Mouse (Mus musculus): Measurements from ENCODE around the gene Cyb561d1. TPM values are rescaled to one million over a fixed set of nuclear protein-coding genes. Genes with fewer than 3 reads are reported as not detected.
A peak's percentile ranks its signal among the peaks of the same experiment; 100 is the strongest.

Gene Cyb561d1
- polyA plus RNA-seq, 1 experiment from 2014 or later, result 3.0 TPM

GRCm38 (mm10) chr3:108206731-108207375 is 5.8 kb upstream of the Cyb561d1 start:
- Histone ChIP-seq H3K4me1 (ENCODE audit: control insufficient read depth, insufficient read depth, low read length) (peaks cover 11% of the 10 kb centered on the region), H3K27me3 (ENCODE audit: control insufficient read depth, insufficient read depth, low read length) (no peaks in the 10 kb centered on the region), H3K9me3 (ENCODE audit: control insufficient read depth, low read length) (no peaks in the 10 kb centered on the region), H3K9ac (ENCODE audit: low read length) (no peak overlapping the region), H3K36me3 (ENCODE audit: control insufficient read depth, insufficient read depth, low read length) (peaks cover 17% of the 10 kb centered on the region), H3K27ac (ENCODE audit: low read depth, low read length) (no peak overlapping the region), H3K4me3 (ENCODE audit: low read depth, low read length) (no peak overlapping the region), H3K4me2 (no peak overlapping the region)
- 94% methylated on average over 15 of the region's 15 CpGs for WGBS
- ATAC-seq (ENCODE audit: low FRiP score), result no peak
- no peak for DNase-seq (ENCODE audit: low spot score, missing footprints)

- Histone ChIP-seq H3K27me3 (ENCODE audit: control insufficient read depth, insufficient read depth, low read length) (no peaks in the 10 kb centered on the region), H3K4me2 (no peak overlapping the region), H3K9me3 (ENCODE audit: control insufficient read depth, low read length) (no peaks in the 10 kb centered on the region), H3K4me1 (ENCODE audit: control insufficient read depth, insufficient read depth, low read length) (peaks cover 17% of the 10 kb centered on the region), H3K27ac (ENCODE audit: low read depth, low read length) (no peak overlapping the region), H3K4me3 (ENCODE audit: low read depth, low read length) (no peak overlapping the region), H3K36me3 (ENCODE audit: control insufficient read depth, insufficient read depth, low read length) (peaks cover 17% of the 10 kb centered on the region), H3K9ac (ENCODE audit: low read length) (no peak overlapping the region)
- WGBS, result 86% methylated on average over 8 of the region's 8 CpGs
- DNase-seq (ENCODE audit: low spot score, missing footprints) (no peak), ATAC-seq (ENCODE audit: low FRiP score) (no peak)
Measured at GRCm38 (mm10) chr3:108205601-108206000, 4.6 kb upstream of the Cyb561d1 start.

- Histone ChIP-seq H3K36me3 (ENCODE audit: control insufficient read depth, insufficient read depth, low read length) (peaks cover 17% of the 10 kb centered on the region), H3K4me2 (no peak overlapping the region), H3K4me1 (ENCODE audit: control insufficient read depth, insufficient read depth, low read length) (peaks cover 20% of the 10 kb centered on the region), H3K27me3 (ENCODE audit: control insufficient read depth, insufficient read depth, low read length) (no peaks in the 10 kb centered on the region), H3K27ac (ENCODE audit: low read depth, low read length) (no peak overlapping the region), H3K4me3 (ENCODE audit: low read depth, low read length) (no peak overlapping the region), H3K9ac (ENCODE audit: low read length) (no peak overlapping the region), H3K9me3 (ENCODE audit: control insufficient read depth, low read length) (no peaks in the 10 kb centered on the region)
- WGBS, result 86% methylated on average over 11 of the region's 11 CpGs
- DNase-seq (ENCODE audit: low spot score, missing footprints) (no peak), ATAC-seq (ENCODE audit: low FRiP score) (no peak)
Measured at GRCm38 (mm10) chr3:108204470-108204869, 3.5 kb upstream of the Cyb561d1 start.

GRCm38 (mm10) chr3:108203621-108204325 is 2.8 kb upstream of the Cyb561d1 start:
- Histone ChIP-seq H3K9me3 (ENCODE audit: control insufficient read depth, low read length) (no peaks in the 10 kb centered on the region), H3K27ac (ENCODE audit: low read depth, low read length) (no peak overlapping the region), H3K4me2 (no peak overlapping the region), H3K4me3 (ENCODE audit: low read depth, low read length) (no peak overlapping the region), H3K36me3 (ENCODE audit: control insufficient read depth, insufficient read depth, low read length) (peaks cover 17% of the 10 kb centered on the region), H3K27me3 (ENCODE audit: control insufficient read depth, insufficient read depth, low read length) (no peaks in the 10 kb centered on the region), H3K4me1 (ENCODE audit: control insufficient read depth, insufficient read depth, low read length) (peaks cover 13% of the 10 kb centered on the region), H3K9ac (ENCODE audit: low read length) (no peak overlapping the region)
- 89% methylated on average over 11 of the region's 11 CpGs for WGBS
- ATAC-seq (ENCODE audit: low FRiP score), result no peak
- DNase-seq (ENCODE audit: low spot score, missing footprints), result peak; percentile 96

GRCm38 (mm10) chr3:108203212-108203611 is 2.2 kb upstream of the Cyb561d1 start:
- Histone ChIP-seq H3K27ac (ENCODE audit: low read depth, low read length) (no peak overlapping the region), H3K36me3 (ENCODE audit: control insufficient read depth, insufficient read depth, low read length) (peaks cover 17% of the 10 kb centered on the region), H3K4me3 (ENCODE audit: low read depth, low read length) (no peak overlapping the region), H3K27me3 (ENCODE audit: control insufficient read depth, insufficient read depth, low read length) (no peaks in the 10 kb centered on the region), H3K9ac (ENCODE audit: low read length) (no peak overlapping the region), H3K9me3 (ENCODE audit: control insufficient read depth, low read length) (no peaks in the 10 kb centered on the region), H3K4me2 (no peak overlapping the region), H3K4me1 (ENCODE audit: control insufficient read depth, insufficient read depth, low read length) (peaks cover 10% of the 10 kb centered on the region)
- ATAC-seq (ENCODE audit: low FRiP score) (no peak), DNase-seq (ENCODE audit: low spot score, missing footprints) (no peak)
- WGBS, result 95% methylated on average over 13 of the region's 13 CpGs

- H3K36me3 ChIP-seq (ENCODE audit: control insufficient read depth, insufficient read depth, low read length), result peaks cover 17% of the 10 kb centered on the region
- no peak overlapping the region for H3K4me3 ChIP-seq (ENCODE audit: low read depth, low read length)
- peaks cover 10% of the 10 kb centered on the region for H3K4me1 ChIP-seq (ENCODE audit: control insufficient read depth, insufficient read depth, low read length)
- H3K9me3 ChIP-seq (ENCODE audit: control insufficient read depth, low read length), result no peaks in the 10 kb centered on the region
- H3K9ac ChIP-seq (ENCODE audit: low read length), result no peak overlapping the region
- DNase-seq (ENCODE audit: low spot score, missing footprints) (no peak), ATAC-seq (ENCODE audit: low FRiP score) (no peak)
- no peak overlapping the region for H3K4me2 ChIP-seq
- H3K27ac ChIP-seq (ENCODE audit: low read depth, low read length), result no peak overlapping the region
- no peaks in the 10 kb centered on the region for H3K27me3 ChIP-seq (ENCODE audit: control insufficient read depth, insufficient read depth, low read length)
Measured at GRCm38 (mm10) chr3:108202506-108202905, 1.5 kb upstream of the Cyb561d1 start.

GRCm38 (mm10) chr3:108199231-108199630 is 1.8 kb downstream of the Cyb561d1 start:
- Histone ChIP-seq H3K27ac (ENCODE audit: low read depth, low read length) (no peak overlapping the region), H3K4me1 (ENCODE audit: control insufficient read depth, insufficient read depth, low read length) (peaks cover 17% of the 10 kb centered on the region), H3K4me3 (ENCODE audit: low read depth, low read length) (no peak overlapping the region), H3K36me3 (ENCODE audit: control insufficient read depth, insufficient read depth, low read length) (peaks cover 8% of the 10 kb centered on the region; the same call in 1 of the 2 replicates), H3K9ac (ENCODE audit: low read length) (no peak overlapping the region), H3K9me3 (ENCODE audit: control insufficient read depth, low read length) (no peaks in the 10 kb centered on the region), H3K27me3 (ENCODE audit: control insufficient read depth, insufficient read depth, low read length) (no peaks in the 10 kb centered on the region), H3K4me2 (no peak overlapping the region)
- no peak for ATAC-seq (ENCODE audit: low FRiP score)
- WGBS, result 91% methylated on average over 6 of the region's 6 CpGs
- no peak for DNase-seq (ENCODE audit: low spot score, missing footprints)

GRCm38 (mm10) chr3:108197066-108197497 is 3.9 kb downstream of the Cyb561d1 start:
- 24% methylated on average over 14 of the region's 14 CpGs for WGBS
- no peaks in the 10 kb centered on the region for H3K27me3 ChIP-seq (ENCODE audit: control insufficient read depth, insufficient read depth, low read length)
- no peaks in the 10 kb centered on the region for H3K9me3 ChIP-seq (ENCODE audit: control insufficient read depth, low read length)
- H3K36me3 ChIP-seq (ENCODE audit: control insufficient read depth, insufficient read depth, low read length), result no peaks in the 10 kb centered on the region
- no peak overlapping the region for H3K9ac ChIP-seq (ENCODE audit: low read length)
- H3K4me1 ChIP-seq (ENCODE audit: control insufficient read depth, insufficient read depth, low read length), result peaks cover 17% of the 10 kb centered on the region
- H3K4me2 ChIP-seq, result no peak overlapping the region
- ATAC-seq (ENCODE audit: low FRiP score) (peak; percentile 34), DNase-seq (ENCODE audit: low spot score, missing footprints) (no peak)
- H3K27ac ChIP-seq (ENCODE audit: low read depth, low read length), result peak overlapping the region; percentile 35; the same call in 1 of the 2 replicates
- no peak overlapping the region for H3K4me3 ChIP-seq (ENCODE audit: low read depth, low read length)

GRCm38 (mm10) chr3:108195941-108196590 is 4.9 kb downstream of the Cyb561d1 start:
- 82% methylated on average over 7 of the region's 7 CpGs for WGBS
- Histone ChIP-seq H3K9me3 (ENCODE audit: control insufficient read depth, low read length) (no peaks in the 10 kb centered on the region), H3K27ac (ENCODE audit: low read depth, low read length) (peak overlapping the region; percentile 11; the same call in 1 of the 2 replicates), H3K9ac (ENCODE audit: low read length) (no peak overlapping the region; the same call in 1 of the 2 replicates), H3K4me2 (no peak overlapping the region), H3K4me1 (ENCODE audit: control insufficient read depth, insufficient read depth, low read length) (peaks cover 14% of the 10 kb centered on the region), H3K4me3 (ENCODE audit: low read depth, low read length) (no peak overlapping the region), H3K36me3 (ENCODE audit: control insufficient read depth, insufficient read depth, low read length) (no peaks in the 10 kb centered on the region), H3K27me3 (ENCODE audit: control insufficient read depth, insufficient read depth, low read length) (no peaks in the 10 kb centered on the region)
- ATAC-seq (ENCODE audit: low FRiP score) (no peak), DNase-seq (ENCODE audit: low spot score, missing footprints) (no peak)

Measured in midbrain, embryonic 11.5 days (tissue).